Mouse (Mus musculus): ENCODE results near the gene Lgals3. TPM values are rescaled to one million over a fixed set of nuclear protein-coding genes. Genes with fewer than 3 reads are reported as not detected.

The Lgals3 gene
- polyA plus RNA-seq, 1 experiment from 2014 or later, result 2.0 TPM

DNA sequence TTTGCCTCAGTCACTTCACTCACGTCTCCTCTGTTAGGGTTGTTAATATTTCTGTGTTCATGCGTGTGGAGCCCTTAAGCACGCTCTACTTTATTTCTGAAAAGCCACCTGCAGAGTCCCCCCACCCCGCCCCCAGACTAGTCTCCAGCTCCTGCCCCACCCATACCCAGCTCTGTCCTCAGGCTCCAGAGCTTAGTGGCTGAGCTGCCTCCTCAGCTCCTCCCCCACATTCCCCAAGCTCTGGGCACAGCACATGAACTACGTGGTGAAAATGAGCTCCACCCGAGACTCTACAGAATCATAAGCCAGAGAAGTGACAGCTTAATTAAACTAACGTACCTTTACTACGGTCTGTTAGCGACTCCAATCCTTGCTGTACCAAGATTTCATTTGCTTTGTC lies 38.4 kb downstream of the Lgals3 start:
- Histone ChIP-seq H3K9ac (no peak overlapping the region), H3K27ac (replicated peaks) (no peak overlapping the region), H3K36me3 (peaks cover 24% of the 10 kb centered on the region), H3K4me1 (replicated peaks) (no peaks in the 10 kb centered on the region), H3K4me2 (no peak overlapping the region), H3K9me3 (no peaks in the 10 kb centered on the region), H3K27me3 (no peaks in the 10 kb centered on the region), H3K4me3 (no peak overlapping the region)
- no peak for ATAC-seq (ENCODE audit: low read depth)
- WGBS, result 90% methylated on average over 9 of the region's 9 CpGs

DNA sequence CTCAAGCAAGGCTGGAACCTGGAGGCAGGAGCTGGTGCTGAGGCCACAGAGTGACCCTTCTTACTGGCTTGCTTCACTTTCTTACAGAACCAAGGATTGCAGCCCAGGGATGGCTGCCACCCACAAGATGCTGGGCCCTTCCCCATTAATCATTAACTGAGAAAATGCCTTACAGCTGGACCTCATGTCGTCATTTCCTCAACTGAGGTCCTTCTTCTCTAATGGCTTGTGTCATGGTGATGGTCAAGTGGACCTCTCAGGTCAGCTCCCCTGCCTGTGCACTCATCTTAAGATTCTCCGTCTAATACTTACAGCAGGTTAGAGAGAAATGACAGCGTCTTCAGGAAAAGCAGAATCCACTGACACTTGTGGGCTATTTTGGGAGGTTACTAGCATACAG lies 49.8 kb downstream of the Lgals3 start:
- Histone ChIP-seq H3K4me2 (peak overlapping the region; percentile 61), H3K4me1 (replicated peaks) (peaks cover 11% of the 10 kb centered on the region), H3K27me3 (no peaks in the 10 kb centered on the region), H3K9me3 (no peaks in the 10 kb centered on the region), H3K9ac (peak overlapping the region; percentile 41; the same call in 1 of the 2 replicates), H3K4me3 (peak overlapping the region; percentile 46), H3K36me3 (peaks cover 4% of the 10 kb centered on the region; the same call in 1 of the 2 replicates), H3K27ac (replicated peaks) (no peak overlapping the region)
- WGBS, result 27% methylated on average over 3 of the region's 3 CpGs
- no peak for ATAC-seq (ENCODE audit: low read depth)

DNA sequence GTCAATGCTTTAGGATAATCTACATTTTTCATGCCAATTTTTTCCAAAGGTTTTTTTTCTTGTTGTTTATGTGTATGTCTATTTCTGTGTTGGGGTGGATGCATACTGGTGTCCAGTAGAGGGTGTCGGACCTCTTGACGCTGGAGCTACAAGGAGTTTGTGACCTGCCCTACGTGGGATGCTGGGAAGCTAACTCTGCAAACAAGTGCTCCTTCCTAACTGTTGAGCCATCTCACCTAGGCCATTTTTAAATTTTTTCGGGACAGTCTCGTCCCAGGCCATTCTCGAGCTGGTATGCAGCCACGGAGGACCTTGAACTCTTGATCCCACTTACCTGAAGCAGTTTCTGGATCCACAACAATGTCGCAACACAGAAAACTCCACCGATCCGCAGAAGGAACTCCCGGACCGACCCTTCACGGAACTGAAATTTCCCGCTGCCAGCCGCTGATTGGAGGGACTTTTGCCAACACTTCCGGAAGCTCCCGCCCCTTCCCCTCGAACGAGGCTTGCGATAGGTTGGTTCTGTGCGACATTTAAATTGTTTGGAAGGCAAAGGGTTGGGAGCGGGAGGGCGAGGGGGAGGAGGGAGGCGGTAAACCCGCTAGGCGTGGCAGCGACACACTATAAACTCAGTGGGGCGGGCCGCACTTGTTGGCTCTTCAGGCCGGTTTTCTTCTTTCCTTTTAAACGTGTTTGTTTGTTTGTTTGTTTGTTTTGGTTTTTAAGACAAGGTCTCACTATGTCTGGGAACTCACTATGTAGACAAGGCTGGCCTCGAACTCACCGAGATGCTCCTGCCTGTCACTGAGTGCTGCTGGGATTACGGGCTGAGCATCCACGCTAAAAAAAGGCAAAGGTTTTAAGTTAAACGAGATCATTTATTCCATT lies 50.5 kb downstream of the Lgals3 start, which contains the start of gene Dlgap5:
Dlgap5 (minus strand) TSS at position 633 of the 891 bp plus-strand sequence.
- Histone ChIP-seq H3K9me3 (no peaks in the 10 kb centered on the region), H3K27me3 (no peaks in the 10 kb centered on the region), H3K4me2 (peak within 1 kb of the TSS; percentile 61), H3K9ac (peak within 1 kb of the TSS; percentile 61), H3K4me3 (peak within 1 kb of the TSS; percentile 46), H3K27ac (replicated peaks) (no peak within 1 kb of the TSS), H3K4me1 (replicated peaks) (peaks cover 11% of the 10 kb centered on the region), H3K36me3 (peaks cover 4% of the 10 kb centered on the region; the same call in 1 of the 2 replicates)
- WGBS, result 2% methylated on average over 36 of the region's 36 CpGs
- peak; percentile 99 for ATAC-seq (ENCODE audit: low read depth)

DNA sequence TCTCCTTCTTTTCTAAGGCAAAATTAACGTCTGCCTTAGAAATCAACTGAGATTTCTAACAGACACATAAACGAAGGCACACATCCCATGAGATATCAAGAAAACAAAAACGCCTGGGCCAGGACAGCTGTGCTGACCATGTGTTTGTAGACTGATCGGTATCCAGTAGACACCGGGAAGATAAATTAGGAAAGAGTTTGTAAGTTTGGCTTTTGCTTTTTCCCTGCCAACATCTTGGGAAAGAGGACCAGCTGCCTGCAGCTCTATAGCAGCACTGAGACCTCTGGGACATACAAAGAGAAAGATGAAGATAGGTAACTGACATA lies 51.1 kb downstream of the Lgals3 start:
- Histone ChIP-seq H3K27ac (replicated peaks) (no peak overlapping the region), H3K4me2 (peak overlapping the region; percentile 61), H3K27me3 (no peaks in the 10 kb centered on the region), H3K4me3 (peak overlapping the region; percentile 46), H3K4me1 (replicated peaks) (peaks cover 11% of the 10 kb centered on the region), H3K9me3 (no peaks in the 10 kb centered on the region), H3K36me3 (peaks cover 4% of the 10 kb centered on the region; the same call in 1 of the 2 replicates), H3K9ac (peak overlapping the region; percentile 61; the same call in 1 of the 2 replicates)
- ATAC-seq (ENCODE audit: low read depth), result no peak
- 50% methylated on average over 5 of the region's 5 CpGs for WGBS

DNA sequence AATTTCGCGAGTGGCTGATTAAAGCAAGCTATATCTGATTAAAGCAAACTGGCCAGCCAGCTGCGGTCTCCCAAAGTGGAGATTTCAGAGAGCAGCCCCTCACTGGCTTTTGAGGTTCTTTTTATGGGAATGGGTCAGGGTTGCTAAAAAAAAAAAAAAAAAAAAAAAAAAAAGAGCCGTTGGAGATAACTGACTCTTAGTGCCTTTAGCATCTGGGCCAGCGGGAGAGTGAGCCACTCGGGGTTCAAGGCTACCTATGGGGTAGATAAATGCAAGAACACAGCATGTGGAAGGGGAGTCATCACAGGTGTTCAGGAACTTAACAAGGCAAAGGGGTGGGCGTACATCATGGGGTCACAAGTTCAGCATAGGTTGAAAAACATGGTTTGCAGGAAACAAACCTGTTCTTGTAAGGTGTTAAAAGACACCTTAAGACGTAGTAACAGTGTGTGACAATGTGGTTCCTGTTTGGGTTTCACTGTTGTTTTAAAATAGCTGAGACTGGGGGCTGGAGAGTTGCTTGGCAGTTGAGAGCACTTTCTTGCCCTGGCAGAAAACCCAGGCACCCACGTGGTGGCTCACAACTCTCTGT lies 51.6 kb downstream of the Lgals3 start:
- no peak overlapping the region for H3K27ac ChIP-seq (replicated peaks)
- peaks cover 11% of the 10 kb centered on the region for H3K4me1 ChIP-seq (replicated peaks)
- 80% methylated on average over 9 of the region's 9 CpGs for WGBS
- no peak overlapping the region for H3K4me3 ChIP-seq
- H3K4me2 ChIP-seq, result no peak overlapping the region
- no peak overlapping the region for H3K9ac ChIP-seq
- no peaks in the 10 kb centered on the region for H3K9me3 ChIP-seq
- H3K27me3 ChIP-seq, result no peaks in the 10 kb centered on the region
- ATAC-seq (ENCODE audit: low read depth), result no peak
- peaks cover 4% of the 10 kb centered on the region; the same call in 1 of the 2 replicates for H3K36me3 ChIP-seq

DNA sequence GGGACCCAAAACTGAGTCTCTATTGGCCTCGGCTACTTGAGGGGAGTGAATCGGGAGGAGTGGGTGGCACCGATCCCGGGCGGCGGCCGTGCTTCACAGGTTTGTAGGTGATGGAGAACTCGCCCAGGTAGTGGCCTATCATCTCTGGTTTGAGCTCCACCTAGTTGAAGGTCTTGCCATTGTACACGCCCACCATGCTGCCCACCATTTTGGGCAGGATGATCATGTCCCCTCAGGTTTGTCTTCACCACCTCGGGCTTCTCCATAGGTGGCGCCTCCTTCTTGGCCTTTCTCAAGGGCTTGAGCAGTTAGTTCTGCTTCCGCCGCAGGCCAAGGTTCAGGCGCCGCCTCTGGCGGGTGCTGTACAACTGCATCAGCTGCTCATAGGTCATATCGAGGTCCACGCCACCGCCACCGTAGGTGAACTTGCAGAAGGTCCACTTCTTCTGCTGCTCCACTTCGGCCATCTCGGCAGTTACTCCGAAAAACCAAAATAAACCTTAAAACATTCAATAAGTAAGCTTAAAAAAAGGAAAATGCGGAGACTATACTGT lies 52.2 kb downstream of the Lgals3 start:
- no peaks in the 10 kb centered on the region for H3K9me3 ChIP-seq
- H3K4me2 ChIP-seq, result no peak overlapping the region
- WGBS, result 95% methylated on average over 24 of the region's 24 CpGs
- no peaks in the 10 kb centered on the region for H3K27me3 ChIP-seq
- no peaks in the 10 kb centered on the region; the same call in 1 of the 2 replicates for H3K36me3 ChIP-seq
- no peak overlapping the region for H3K27ac ChIP-seq (replicated peaks)
- no peak overlapping the region for H3K4me3 ChIP-seq
- peaks cover 11% of the 10 kb centered on the region for H3K4me1 ChIP-seq (replicated peaks)
- ATAC-seq (ENCODE audit: low read depth), result no peak
- no peak overlapping the region for H3K9ac ChIP-seq

DNA sequence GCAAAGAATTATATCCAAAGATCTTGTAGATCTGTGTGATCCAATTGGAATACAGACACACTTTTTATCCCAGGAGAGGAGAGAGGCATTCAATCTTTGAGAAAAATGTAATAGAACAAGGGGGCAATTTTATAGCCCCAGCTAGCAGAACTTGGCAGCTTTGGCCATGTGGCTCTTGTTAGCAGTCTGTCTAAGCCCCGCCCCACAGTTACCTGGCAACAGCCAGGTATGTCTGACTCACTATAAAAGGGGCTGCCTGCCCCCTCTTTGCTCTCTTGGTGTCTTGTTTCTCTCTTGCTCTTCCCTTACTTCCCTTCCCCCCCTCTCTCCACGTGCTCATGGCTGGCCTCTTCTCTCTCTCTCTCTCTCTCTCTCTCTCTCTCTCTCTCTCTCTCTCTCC lies 54.1 kb downstream of the Lgals3 start:
- WGBS, result 46% methylated on average over 2 of the region's 2 CpGs
- Histone ChIP-seq H3K27me3 (no peaks in the 10 kb centered on the region), H3K4me1 (replicated peaks) (peaks cover 11% of the 10 kb centered on the region), H3K9ac (no peak overlapping the region), H3K27ac (replicated peaks) (no peak overlapping the region), H3K9me3 (no peaks in the 10 kb centered on the region), H3K4me3 (no peak overlapping the region), H3K4me2 (no peak overlapping the region), H3K36me3 (no peaks in the 10 kb centered on the region)
- no peak for ATAC-seq (ENCODE audit: low read depth)

DNA sequence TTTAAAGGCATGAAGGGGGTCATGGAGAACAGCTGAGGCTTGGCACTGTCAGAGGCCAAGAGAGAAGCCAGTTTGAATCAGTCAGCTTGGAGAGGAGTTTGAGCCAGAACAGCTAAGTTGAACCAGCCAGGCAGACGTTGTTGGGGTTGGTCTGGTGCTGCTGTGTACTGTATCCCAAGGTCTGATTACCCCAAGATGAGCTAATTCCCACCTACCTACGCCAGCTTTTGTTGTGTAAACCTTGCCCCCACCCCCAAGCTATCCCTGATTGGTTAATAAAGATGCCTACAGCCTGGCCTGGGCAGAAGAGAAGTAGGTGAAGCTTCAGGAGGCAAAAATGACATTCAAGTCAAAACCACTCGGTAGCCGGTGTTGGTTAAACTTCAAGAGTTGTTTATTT lies 54.9 kb downstream of the Lgals3 start:
- Histone ChIP-seq H3K4me1 (replicated peaks) (peaks cover 4% of the 10 kb centered on the region), H3K27ac (replicated peaks) (no peak overlapping the region), H3K9me3 (no peaks in the 10 kb centered on the region), H3K36me3 (no peaks in the 10 kb centered on the region), H3K4me3 (no peak overlapping the region), H3K9ac (no peak overlapping the region), H3K4me2 (no peak overlapping the region), H3K27me3 (no peaks in the 10 kb centered on the region)
- ATAC-seq (ENCODE audit: low read depth), result no peak
- 64% methylated on average over 4 of the region's 4 CpGs for WGBS

DNA sequence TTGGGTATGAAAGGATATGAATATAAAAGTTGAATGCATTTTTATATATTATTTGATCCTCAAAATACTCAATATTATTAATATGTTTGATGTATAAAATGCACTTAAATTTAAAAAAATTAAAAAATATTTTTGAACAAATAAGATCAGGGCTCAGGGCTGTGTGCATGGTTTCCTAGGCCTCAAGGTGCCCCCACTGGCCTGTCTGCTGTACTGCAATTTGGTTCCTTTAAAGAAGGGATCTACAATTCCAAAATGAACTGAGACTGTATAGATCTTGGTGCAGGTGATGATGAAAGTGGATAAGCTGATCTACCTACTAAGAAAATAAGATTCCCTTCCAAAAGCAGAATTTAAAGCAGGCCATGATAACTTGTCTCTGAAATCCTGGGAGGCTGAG lies 65.4 kb downstream of the Lgals3 start:
- Histone ChIP-seq H3K9me3 (no peaks in the 10 kb centered on the region), H3K27ac (replicated peaks) (no peak overlapping the region), H3K4me3 (no peak overlapping the region), H3K4me1 (replicated peaks) (no peaks in the 10 kb centered on the region), H3K36me3 (no peaks in the 10 kb centered on the region), H3K27me3 (no peaks in the 10 kb centered on the region), H3K9ac (no peak overlapping the region), H3K4me2 (no peak overlapping the region)
- ATAC-seq (ENCODE audit: low read depth), result no peak

Other genes starting within 250 kb of the Lgals3 start
- gene Gch1, start 178.3 kb upstream of the Lgals3 start, polyA plus RNA-seq (2015; fragmentation: Nextera tagmentation; extraction: Ambion mirVana), result 2.1 and 2.6 TPM in 2 replicates
- gene Wdhd1, start 90.9 kb upstream of the Lgals3 start, polyA plus RNA-seq (2015; fragmentation: Nextera tagmentation; extraction: Ambion mirVana), result 15.8 TPM in 2 replicates
- gene Socs4, start 90.8 kb upstream of the Lgals3 start, polyA plus RNA-seq (2015; fragmentation: Nextera tagmentation; extraction: Ambion mirVana), result 2.7 and 3.6 TPM in 2 replicates
- gene Mapk1ip1l, start 69.5 kb upstream of the Lgals3 start, polyA plus RNA-seq (2015; fragmentation: Nextera tagmentation; extraction: Ambion mirVana), result 51.4 and 57.7 TPM in 2 replicates
- 9.1 and 12.2 TPM in 2 replicates for gene Dlgap5, start 50.7 kb downstream of the Lgals3 start, polyA plus RNA-seq (2015; fragmentation: Nextera tagmentation; extraction: Ambion mirVana)
- gene Fbxo34, start 82.7 kb downstream of the Lgals3 start, polyA plus RNA-seq (2015; fragmentation: Nextera tagmentation; extraction: Ambion mirVana), result 23.6 and 24.0 TPM in 2 replicates
- 19.1 and 19.3 TPM in 2 replicates for gene Atg14, start 202.9 kb downstream of the Lgals3 start, polyA plus RNA-seq (2015; fragmentation: Nextera tagmentation; extraction: Ambion mirVana)